14 mouse cellular contexts compared by ENCODE assay signal in genomic region chr9:69687349-69688123, GRCm38 (mm10).
DNase-seq lines count a peak whose midpoint lies in the region.
"Had no signal": no experiment of that assay in that cellular context is flagged by ENCODE, and none has a peak within 500 bp of the region (broad histone marks: within the 10 kb centered on the region; RNA-seq: fewer than 3 reads in every experiment).

No protein-coding gene starts in this region.

- peaks cover 10% of the 10 kb centered on the region; the same call in 1 of the 2 replicates for H3K27me3 ChIP-seq in heart, embryonic 10.5 days (ENCODE audit: insufficient read depth, poor library complexity, severe bottlenecking)
- H3K27me3 ChIP-seq: liver, embryonic 15.5 days had no signal

- no peaks in the 10 kb centered on the region for H3K4me1 ChIP-seq in heart, embryonic 10.5 days
- H3K4me1 ChIP-seq: liver, embryonic 15.5 days had no signal

- H3K36me3 ChIP-seq in heart, embryonic 10.5 days = no peaks in the 10 kb centered on the region
- H3K36me3 ChIP-seq: liver, embryonic 15.5 days had no signal

- H3K27ac ChIP-seq in heart, embryonic 10.5 days = no peak overlapping the region
- H3K27ac ChIP-seq: liver, embryonic 15.5 days had no signal

- 35% methylated on average over 12 of the region's 12 CpGs for WGBS in heart, embryonic 10.5 days

- no peaks in the 10 kb centered on the region for H3K9me3 ChIP-seq in heart, embryonic 10.5 days
- H3K9me3 ChIP-seq: liver, embryonic 15.5 days had no signal

- peak; percentile 72 for DNase-seq in heart, adult 11 months
- no peak for DNase-seq in heart, embryonic 10.5 days (ENCODE audit: low spot score)
- DNase-seq in adipocyte (ENCODE audit: low spot score) = peak; percentile 2
- DNase-seq in embryo, embryonic 10.5 days (ENCODE audit: low spot score) = peak; percentile 70
- peak; percentile 33 for DNase-seq in neural tube, embryonic 10.5 days (ENCODE audit: extremely low spot score, low spot score)
- DNase-seq in heart, adult 18-20 months = no peak
- DNase-seq in thymus, postnatal 36 days = no peak
- DNase-seq: cerebellum, adult 9-10 months; heart, postnatal 14 days; kidney, postnatal 14 days; lung, postnatal 14 days; right cerebral cortex, postnatal 25 days; thymus, adult 2 months had no signal

- no peak overlapping the region for H3K4me3 ChIP-seq in heart, embryonic 10.5 days
- H3K4me3 ChIP-seq: liver, embryonic 15.5 days had no signal

Comparison
In these comparisons a context has a peak if more than half of its experiments do, and no peak if none do; other contexts are left out.
1. DNase-seq: peak in heart, adult 11 months (single experiment), adipocyte (single experiment), embryo, embryonic 10.5 days (single experiment) and neural tube, embryonic 10.5 days (single experiment); none in heart, embryonic 10.5 days (single experiment), heart, adult 18-20 months (0 of 2) and thymus, postnatal 36 days (0 of 2).